Mouse (Mus musculus) liver, postnatal 0 days (tissue): ENCODE data around the gene Bricd5. TPM values are rescaled to one million over a fixed set of nuclear protein-coding genes. Genes with fewer than 3 reads are reported as not detected.

Experiments used
- ATAC-seq: fragments of 200-750 bp; cut with Nextera tagmentation; 2 replicates; pipeline ENCODE4 v1.8.0; 2017; ENCODE audit warnings: mild to moderate bottlenecking, moderate library complexity
- DNase-seq: peaks from one replicate; pipeline ENCODE4 v3.0.0-alpha.2; 2016
- H3K27ac ChIP-seq: fragments of 300-500 bp; sonication (generic); 2 replicates; pipeline ENCODE4 v1.5.1; 2014; ENCODE audit warnings: antibody characterized with exemption, moderate library complexity, mild to moderate bottlenecking, low read depth
- H3K27me3 ChIP-seq: fragments of 300-500 bp; sonication (generic); 2 replicates; pipeline ENCODE4 v1.6.1; 2014; ENCODE audit warnings: low read length, control low read depth, mixed read lengths; ENCODE audit not compliant: insufficient read depth
- H3K36me3 ChIP-seq: fragments of 300-500 bp; sonication (generic); replicated peaks from 2 replicates; pipeline ENCODE4 v1.6.1; 2014; ENCODE audit warnings: mild to moderate bottlenecking, control low read depth, low read length, moderate library complexity, mixed read lengths; ENCODE audit not compliant: insufficient read depth
- H3K4me1 ChIP-seq: fragments of 300-500 bp; sonication (generic); 2 replicates; pipeline ENCODE4 v1.6.1; 2014; ENCODE audit warnings: antibody characterized with exemption, mild to moderate bottlenecking, control low read depth; ENCODE audit not compliant: insufficient read depth
- H3K4me2 ChIP-seq: fragments of 300-500 bp; sonication (generic); 2 replicates; pipeline ENCODE4 v1.6.1; 2014; ENCODE audit warnings: low read depth, mild to moderate bottlenecking, low read length, moderate library complexity, mixed read lengths
- H3K4me3 ChIP-seq: fragments of 300-500 bp; sonication (generic); 2 replicates; pipeline ENCODE4 v1.5.1; 2014; ENCODE audit warnings: low read depth, low read length
- H3K9ac ChIP-seq: fragments of 300-500 bp; sonication (generic); replicated peaks from 2 replicates; pipeline ENCODE4 v1.6.1; 2014; ENCODE audit warnings: mild to moderate bottlenecking, moderate library complexity
- H3K9me3 ChIP-seq: fragments of 300-500 bp; sonication (generic); 2 replicates; pipeline ENCODE4 v1.6.1; 2016; ENCODE audit warnings: mild to moderate bottlenecking, control low read depth, low read length, mixed read lengths
- CTCF ChIP-seq: sonication (generic); IDR thresholded peaks from 2 replicates; pipeline ENCODE4 v1.5.1; 2016; ENCODE audit warnings: antibody characterized with exemption, low read depth
- EP300 ChIP-seq: IDR thresholded peaks from 2 replicates; pipeline ENCODE4 v1.6.1; 2016; ENCODE audit warnings: antibody characterized with exemption, low read depth, mild to moderate bottlenecking
- whole genome bisulfite sequencing: fragments of 180-500 bp; shearing (Covaris S2); extraction: QIAGEN DNeasy Blood & Tissue Kit; methylation state at CpG from one replicate; pipeline ENCODE4 v1.1.7; 2014; ENCODE audit not compliant: insufficient replicate concordance; 5-methylcytosine and 5-hydroxymethylcytosine counted together
- polyA plus RNA-seq: library from polyadenylated mRNA; unstranded; fragments of >200 nt; fragmentation: Nextera tagmentation; extraction: Ambion mirVana; gene quantifications from 2 replicates; pipeline ENCODE4 v1.2.1, GENCODE M21; 2015

Gene Bricd5
- polyA plus RNA-seq, 1 experiment from 2014 or later: not detected

- WGBS: 53% methylated on average over 3 of the region's 3 CpGs
- DNase-seq: no peak
- no peak overlapping the region for H3K4me2 ChIP-seq
- H3K4me1 ChIP-seq: peaks cover 11% of the 10 kb centered on the region
- H3K36me3 ChIP-seq: peaks cover 19% of the 10 kb centered on the region
- no peaks in the 10 kb centered on the region for H3K27me3 ChIP-seq
- no peak for ATAC-seq
- TF ChIP-seq EP300 (no peak), CTCF (peak; percentile 44)
- no peak overlapping the region for H3K27ac ChIP-seq
- H3K9me3 ChIP-seq: no peaks in the 10 kb centered on the region
- H3K4me3 ChIP-seq: no peak overlapping the region
- H3K9ac ChIP-seq: no peak overlapping the region
Observed at GRCm38 (mm10) chr17:24480201-24480826, 6.6 kb downstream of the Bricd5 start.

DNA sequence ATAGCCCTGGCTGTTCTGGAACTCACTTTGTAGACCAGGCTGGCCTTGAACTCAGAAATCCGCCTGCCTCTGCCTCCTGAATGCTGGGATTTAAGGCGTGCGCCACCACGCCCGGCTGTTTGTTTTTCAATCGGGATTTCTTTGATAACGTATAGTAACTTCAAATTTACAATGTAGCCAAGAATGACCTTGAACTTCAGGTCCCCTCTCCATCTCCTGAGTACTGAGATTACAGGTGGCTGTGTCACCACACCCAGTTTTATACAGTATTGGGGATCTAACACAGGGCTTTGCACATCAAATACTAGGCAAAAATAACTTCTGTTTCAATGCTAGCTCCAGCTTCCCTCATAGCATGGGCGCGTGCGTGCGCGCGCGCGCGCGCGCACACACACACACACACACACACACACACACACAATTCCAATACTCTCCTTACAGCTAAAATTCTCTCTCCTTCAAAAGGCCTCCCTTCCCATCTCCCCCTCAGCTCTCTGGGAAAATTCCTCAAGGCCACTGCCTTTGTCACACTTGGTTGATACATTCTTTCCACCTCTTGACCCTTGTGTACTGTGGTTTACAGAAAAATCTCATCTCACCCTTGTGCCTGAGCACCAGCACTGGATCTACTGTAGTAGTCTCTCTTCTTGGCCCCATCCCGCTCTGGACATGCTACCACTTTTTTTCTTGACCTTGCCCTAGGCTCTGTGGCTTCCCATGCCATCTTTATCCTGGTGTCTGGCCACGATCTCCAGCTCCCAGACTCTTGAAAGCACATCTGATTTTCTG is 7.5 kb downstream of the Bricd5 start:
- Histone ChIP-seq H3K36me3 (peaks cover 10% of the 10 kb centered on the region; the same call in 1 of the 2 replicates), H3K27me3 (no peaks in the 10 kb centered on the region), H3K4me1 (peaks cover 11% of the 10 kb centered on the region), H3K4me2 (no peak overlapping the region), H3K4me3 (no peak overlapping the region), H3K9me3 (no peaks in the 10 kb centered on the region), H3K27ac (no peak overlapping the region), H3K9ac (no peak overlapping the region)
- ATAC-seq (no peak), DNase-seq (no peak)
- no peak for TF ChIP-seq EP300
- TF ChIP-seq CTCF: no peak
- 89% methylated on average over 20 of the region's 20 CpGs for WGBS

- Histone ChIP-seq H3K4me3 (no peak overlapping the region), H3K9ac (no peak overlapping the region), H3K27ac (no peak overlapping the region), H3K9me3 (no peaks in the 10 kb centered on the region), H3K36me3 (no peaks in the 10 kb centered on the region), H3K4me1 (peaks cover 7% of the 10 kb centered on the region), H3K4me2 (no peak overlapping the region), H3K27me3 (peaks cover 15% of the 10 kb centered on the region)
- TF ChIP-seq CTCF (no peak), EP300 (no peak)
- ATAC-seq (no peak), DNase-seq (no peak)
- WGBS: 80% methylated on average over 3 of the region's 3 CpGs
Observed at GRCm38 (mm10) chr17:24483495-24483894, 9.8 kb downstream of the Bricd5 start.

DNA sequence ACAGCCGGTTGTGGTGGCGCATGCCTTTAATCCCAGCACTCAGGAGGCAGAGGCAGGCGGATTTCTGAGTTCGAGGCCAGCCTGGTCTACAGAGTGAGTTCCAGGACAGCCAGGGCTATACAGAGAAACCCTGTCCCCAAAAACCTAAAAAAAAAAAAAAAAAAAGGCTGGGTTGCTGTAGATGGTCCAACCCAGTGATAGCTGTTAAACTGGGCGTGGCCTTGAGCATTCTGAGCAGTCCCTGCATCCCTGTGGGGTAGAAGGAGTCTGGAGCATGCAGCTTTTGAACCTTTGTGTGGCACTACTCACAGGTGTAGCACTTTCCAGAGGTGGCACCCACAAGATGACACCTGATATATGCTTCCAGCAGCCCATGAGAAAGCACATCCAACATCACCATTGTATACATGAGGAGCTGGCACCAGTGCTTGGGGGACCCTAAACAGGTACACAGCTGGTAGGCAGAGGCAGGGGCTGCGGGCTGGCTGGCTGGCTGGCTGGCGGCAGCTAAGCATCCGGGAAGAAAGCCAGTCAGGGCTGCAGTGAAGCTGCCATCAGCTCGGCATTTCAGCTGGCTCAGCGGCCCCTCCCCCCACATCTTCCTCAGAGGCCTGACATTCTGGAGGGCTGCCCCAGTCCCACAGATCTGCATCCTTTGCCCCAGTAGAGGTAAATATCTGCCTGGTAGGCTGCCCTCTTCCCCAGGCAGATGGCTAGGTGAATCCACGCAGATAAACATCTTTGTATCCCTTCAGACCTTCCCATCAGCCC is 11.6 kb downstream of the Bricd5 start:
- Histone ChIP-seq H3K9me3 (no peaks in the 10 kb centered on the region), H3K9ac (no peak overlapping the region), H3K36me3 (no peaks in the 10 kb centered on the region), H3K4me3 (no peak overlapping the region), H3K27ac (no peak overlapping the region), H3K4me2 (no peak overlapping the region), H3K4me1 (peaks cover 10% of the 10 kb centered on the region), H3K27me3 (peaks cover 32% of the 10 kb centered on the region)
- DNase-seq: no peak
- TF ChIP-seq EP300: no peak
- TF ChIP-seq CTCF: no peak
- no peak for ATAC-seq
- 50% methylated on average over 11 of the region's 11 CpGs for WGBS

DNA sequence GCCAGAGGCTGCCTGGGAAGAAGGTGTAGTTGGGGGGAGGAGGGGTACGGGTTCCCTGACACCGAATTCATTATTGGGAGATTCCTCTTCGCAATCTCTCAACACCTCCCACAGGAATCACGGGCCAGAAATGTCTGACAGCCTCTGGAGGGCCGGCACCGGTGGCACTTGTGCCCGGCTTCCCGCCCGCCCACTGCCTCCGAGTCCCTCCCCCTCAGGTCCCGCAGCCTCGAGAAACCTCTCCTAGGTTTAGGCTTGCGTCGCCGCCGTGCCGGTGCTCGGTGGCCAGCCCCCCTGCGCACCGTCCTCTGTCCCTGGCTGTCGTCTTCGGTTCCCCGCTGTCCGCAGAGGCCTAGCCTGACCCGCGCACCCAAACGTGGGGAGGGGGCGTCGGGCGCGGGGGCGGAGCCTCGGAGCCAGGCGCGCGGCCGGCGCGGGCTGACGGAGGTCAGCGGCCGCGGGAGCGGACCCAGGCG is 14.5 kb downstream of the Bricd5 start, which contains the start of gene Caskin1:
Gene Caskin1 (plus strand): TSS at position 416 of the 476 bp plus-strand sequence.
- Histone ChIP-seq H3K4me1 (peaks cover 10% of the 10 kb centered on the region), H3K27ac (no peak within 1 kb of the TSS), H3K9me3 (no peaks in the 10 kb centered on the region), H3K27me3 (peaks cover 38% of the 10 kb centered on the region), H3K4me2 (peak within 1 kb of the TSS; percentile 81), H3K4me3 (peak within 1 kb of the TSS; percentile 57), H3K9ac (peak within 1 kb of the TSS; percentile 1; the same call in 1 of the 2 replicates), H3K36me3 (no peaks in the 10 kb centered on the region)
- ATAC-seq (peak; percentile 27; the same call in 1 of the 2 replicates), DNase-seq (no peak)
- WGBS: 2% methylated on average over 39 of the region's 45 CpGs
- TF ChIP-seq CTCF: no peak
